Mouse (Mus musculus): ENCODE results near the gene Caprin2. TPM values are rescaled to one million over a fixed set of nuclear protein-coding genes. Genes with fewer than 3 reads are reported as not detected.

The Caprin2 gene
- polyA plus RNA-seq, 1 experiment from 2014 or later, result 19.1 TPM

- no peak within 1 kb of the TSS for H3K27ac ChIP-seq
- peak within 1 kb of the TSS; percentile 69 for H3K9ac ChIP-seq
- H3K4me1 ChIP-seq, result peaks cover 15% of the 10 kb centered on the region
- peak within 1 kb of the TSS; percentile 94 for H3K4me2 ChIP-seq (replicated peaks)
- under 1% methylated on average over 47 of the region's 47 CpGs for WGBS
- no peaks in the 10 kb centered on the region for H3K36me3 ChIP-seq
- H3K4me3 ChIP-seq, result peak within 1 kb of the TSS; percentile 83
- no peaks in the 10 kb centered on the region for H3K27me3 ChIP-seq
- ATAC-seq (ENCODE audit: low FRiP score), result peak; percentile 98
- no peaks in the 10 kb centered on the region for H3K9me3 ChIP-seq (replicated peaks)
Measured at GRCm38 (mm10) chr6:148830748-148831727, 65.0 kb downstream of the Caprin2 start, which contains the start of gene Ipo8. Gene Ipo8 (minus strand): TSS chr6:148831467.

GRCm38 (mm10) chr6:148830355-148830747 is 65.7 kb downstream of the Caprin2 start:
- no peak for ATAC-seq (ENCODE audit: low FRiP score)
- H3K9me3 ChIP-seq (replicated peaks), result no peaks in the 10 kb centered on the region
- H3K27me3 ChIP-seq, result no peaks in the 10 kb centered on the region
- peak overlapping the region; percentile 83 for H3K4me3 ChIP-seq
- H3K27ac ChIP-seq, result no peak overlapping the region
- H3K4me1 ChIP-seq, result peaks cover 15% of the 10 kb centered on the region
- peak overlapping the region; percentile 69 for H3K9ac ChIP-seq
- no peaks in the 10 kb centered on the region for H3K36me3 ChIP-seq
- 1% methylated on average over 3 of the region's 3 CpGs for WGBS
- peak overlapping the region; percentile 94 for H3K4me2 ChIP-seq (replicated peaks)

- H3K9ac ChIP-seq, result no peak overlapping the region
- no peak overlapping the region for H3K4me3 ChIP-seq
- peaks cover 15% of the 10 kb centered on the region for H3K36me3 ChIP-seq
- no peak for ATAC-seq (ENCODE audit: low FRiP score)
- H3K27me3 ChIP-seq, result no peaks in the 10 kb centered on the region
- peaks cover 15% of the 10 kb centered on the region for H3K4me1 ChIP-seq
- H3K4me2 ChIP-seq (replicated peaks), result no peak overlapping the region
- WGBS, result 94% methylated on average over 4 of the region's 4 CpGs
- no peaks in the 10 kb centered on the region for H3K9me3 ChIP-seq (replicated peaks)
- H3K27ac ChIP-seq, result no peak overlapping the region
Measured at GRCm38 (mm10) chr6:148826119-148826518, 69.9 kb downstream of the Caprin2 start.

GRCm38 (mm10) chr6:148818624-148819343 is 77.3 kb downstream of the Caprin2 start:
- ATAC-seq (ENCODE audit: low FRiP score), result no peak
- peaks cover 42% of the 10 kb centered on the region for H3K36me3 ChIP-seq

GRCm38 (mm10) chr6:148816751-148817150 is 79.3 kb downstream of the Caprin2 start:
- Histone ChIP-seq H3K27ac (no peak overlapping the region), H3K36me3 (peaks cover 45% of the 10 kb centered on the region), H3K9me3 (replicated peaks) (no peaks in the 10 kb centered on the region), H3K4me3 (no peak overlapping the region), H3K4me1 (no peaks in the 10 kb centered on the region), H3K9ac (no peak overlapping the region), H3K27me3 (no peaks in the 10 kb centered on the region), H3K4me2 (replicated peaks) (no peak overlapping the region)
- no peak for ATAC-seq (ENCODE audit: low FRiP score)
- 88% methylated on average over 5 of the region's 5 CpGs for WGBS

More at GRCm38 (mm10) chr6:148818624-148819343, 77.3 kb downstream of the Caprin2 start:
- no peak overlapping the region for H3K4me3 ChIP-seq
- no peak overlapping the region for H3K27ac ChIP-seq
- no peak overlapping the region for H3K4me2 ChIP-seq (replicated peaks)
- no peaks in the 10 kb centered on the region for H3K9me3 ChIP-seq (replicated peaks)
- no peaks in the 10 kb centered on the region for H3K27me3 ChIP-seq
- 90% methylated on average over 4 of the region's 4 CpGs for WGBS
- no peaks in the 10 kb centered on the region for H3K4me1 ChIP-seq
- no peak overlapping the region for H3K9ac ChIP-seq

GRCm38 (mm10) chr6:148811117-148811516 is 84.9 kb downstream of the Caprin2 start:
- Histone ChIP-seq H3K4me2 (replicated peaks) (no peak overlapping the region), H3K9me3 (replicated peaks) (no peaks in the 10 kb centered on the region), H3K4me3 (no peak overlapping the region), H3K27ac (no peak overlapping the region), H3K36me3 (peaks cover 49% of the 10 kb centered on the region), H3K4me1 (no peaks in the 10 kb centered on the region), H3K9ac (no peak overlapping the region), H3K27me3 (no peaks in the 10 kb centered on the region)
- no peak for ATAC-seq (ENCODE audit: low FRiP score)
- WGBS, result 91% methylated on average over 2 of the region's 2 CpGs

GRCm38 (mm10) chr6:148799773-148800172 is 96.3 kb downstream of the Caprin2 start:
- Histone ChIP-seq H3K4me3 (no peak overlapping the region), H3K9me3 (replicated peaks) (no peaks in the 10 kb centered on the region), H3K36me3 (peaks cover 48% of the 10 kb centered on the region), H3K4me1 (no peaks in the 10 kb centered on the region), H3K4me2 (replicated peaks) (no peak overlapping the region), H3K27me3 (no peaks in the 10 kb centered on the region), H3K9ac (no peak overlapping the region), H3K27ac (no peak overlapping the region)
- no peak for ATAC-seq (ENCODE audit: low FRiP score)
- WGBS, result 83% methylated on average over 4 of the region's 4 CpGs

GRCm38 (mm10) chr6:148795145-148795544 is 100.9 kb downstream of the Caprin2 start:
- no peaks in the 10 kb centered on the region for H3K27me3 ChIP-seq
- ATAC-seq (ENCODE audit: low FRiP score), result no peak
- no peak overlapping the region for H3K4me3 ChIP-seq
- no peak overlapping the region for H3K9ac ChIP-seq
- no peak overlapping the region for H3K4me2 ChIP-seq (replicated peaks)
- 92% methylated on average over 2 of the region's 2 CpGs for WGBS
- no peak overlapping the region for H3K27ac ChIP-seq
- peaks cover 44% of the 10 kb centered on the region for H3K36me3 ChIP-seq
- H3K9me3 ChIP-seq (replicated peaks), result no peaks in the 10 kb centered on the region
- H3K4me1 ChIP-seq, result no peaks in the 10 kb centered on the region

Other genes starting within 250 kb of the Caprin2 start
- 27.1 and 27.5 TPM in 2 replicates for gene Ipo8, start 64.8 kb downstream of the Caprin2 start, polyA plus RNA-seq (2016; fragmentation: Nextera tagmentation; extraction: Ambion mirVana)
- 164 and 166 TPM in 2 replicates for gene Sinhcaf, start 50.2 kb upstream of the Caprin2 start, polyA plus RNA-seq (2016; fragmentation: Nextera tagmentation; extraction: Ambion mirVana)
- 19.1 and 20.2 TPM in 2 replicates for gene Dennd5b, start 205.4 kb upstream of the Caprin2 start, polyA plus RNA-seq (2016; fragmentation: Nextera tagmentation; extraction: Ambion mirVana)
- gene Gm10203, start 233.9 kb upstream of the Caprin2 start, polyA plus RNA-seq (2016; fragmentation: Nextera tagmentation; extraction: Ambion mirVana), result not detected in 2 replicates
- 8.5 and 8.8 TPM in 2 replicates for gene Etfbkmt, start 243.6 kb upstream of the Caprin2 start, polyA plus RNA-seq (2016; fragmentation: Nextera tagmentation; extraction: Ambion mirVana)